Mouse (Mus musculus) hindbrain, embryonic 11.5 days (tissue): ENCODE data around the gene Tex21. TPM values are rescaled to one million over a fixed set of nuclear protein-coding genes. Genes with fewer than 3 reads are reported as not detected.

Experiments used
- ATAC-seq: fragments of 200-750 bp; cut with Nextera tagmentation; 2 replicates; pipeline ENCODE4 v1.8.0; 2017; ENCODE audit warnings: mild to moderate bottlenecking, moderate TSS enrichment, moderate library complexity; ENCODE audit not compliant: low FRiP score
- DNase-seq: peaks from one replicate; pipeline ENCODE4 v3.0.0-alpha.2; 2015; ENCODE audit warnings: low spot score
- H3K27ac ChIP-seq: fragments of 300-500 bp; sonication (generic); 2 replicates; pipeline ENCODE4 v1.5.1; 2014; ENCODE audit warnings: mild to moderate bottlenecking, low read depth, low read length
- H3K27me3 ChIP-seq: fragments of 300-500 bp; sonication (generic); 2 replicates; pipeline ENCODE4 v1.6.1; 2014; ENCODE audit warnings: mild to moderate bottlenecking, low read length, moderate library complexity, mixed read lengths; ENCODE audit not compliant: control insufficient read depth, insufficient read depth
- H3K36me3 ChIP-seq: fragments of 300-500 bp; sonication (generic); 2 replicates; pipeline ENCODE4 v1.6.1; 2014; ENCODE audit warnings: mild to moderate bottlenecking, low read length, moderate library complexity, mixed read lengths; ENCODE audit not compliant: control insufficient read depth, insufficient read depth
- H3K4me1 ChIP-seq: fragments of 300-500 bp; sonication (generic); replicated peaks from 2 replicates; pipeline ENCODE4 v1.6.1; 2014; ENCODE audit warnings: low read length, mixed read lengths; ENCODE audit not compliant: control insufficient read depth, insufficient read depth
- H3K4me2 ChIP-seq: fragments of 300-500 bp; sonication (generic); replicated peaks from 2 replicates; pipeline ENCODE4 v1.6.1; 2014; ENCODE audit warnings: mild to moderate bottlenecking, low read depth, low read length
- H3K4me3 ChIP-seq: fragments of 300-500 bp; sonication (generic); 2 replicates; pipeline ENCODE4 v1.5.1; 2014; ENCODE audit warnings: low read depth, low read length
- H3K9ac ChIP-seq: fragments of 300-500 bp; sonication (generic); 2 replicates; pipeline ENCODE4 v1.6.1; 2014; ENCODE audit warnings: low read depth, low read length
- H3K9me3 ChIP-seq: fragments of 300-500 bp; sonication (generic); 2 replicates; pipeline ENCODE4 v1.6.1; 2016; ENCODE audit warnings: low read length; ENCODE audit not compliant: control insufficient read depth
- WGBS: fragments of 180-500 bp; shearing (Covaris S2); extraction: QIAGEN DNeasy Blood & Tissue Kit; methylation state at CpG from one replicate; pipeline ENCODE4 v1.1.7; 2014; 5-methylcytosine and 5-hydroxymethylcytosine counted together
- polyA plus RNA-seq: library from polyadenylated mRNA; unstranded; fragments of >200 nt; fragmentation: Nextera tagmentation; extraction: Ambion mirVana; gene quantifications from 2 replicates; pipeline ENCODE4 v1.2.1, GENCODE M21; 2014

The Tex21 gene
- polyA plus RNA-seq, 1 experiment from 2014 or later: not detected

GRCm38 (mm10) chr12:76281111-76281660 is 34.6 kb upstream of the Tex21 start:
- 89% methylated on average over 2 of the region's 2 CpGs for WGBS

GRCm38 (mm10) chr12:76280556-76280955 is 34.0 kb upstream of the Tex21 start:
- H3K27me3 ChIP-seq: no peaks in the 10 kb centered on the region
- no peak overlapping the region for H3K4me2 ChIP-seq
- no peak for ATAC-seq
- H3K9me3 ChIP-seq: no peaks in the 10 kb centered on the region
- H3K4me3 ChIP-seq: no peak overlapping the region
- no peak overlapping the region for H3K27ac ChIP-seq
- DNase-seq: no peak
- no peaks in the 10 kb centered on the region for H3K36me3 ChIP-seq
- no peak overlapping the region for H3K9ac ChIP-seq
- H3K4me1 ChIP-seq: no peaks in the 10 kb centered on the region
- WGBS: 93% methylated on average over 9 of the region's 9 CpGs

More at GRCm38 (mm10) chr12:76281111-76281660, 34.6 kb upstream of the Tex21 start:
- Histone ChIP-seq H3K9me3 (no peaks in the 10 kb centered on the region), H3K4me3 (no peak overlapping the region), H3K4me2 (no peak overlapping the region), H3K9ac (no peak overlapping the region), H3K4me1 (no peaks in the 10 kb centered on the region), H3K27me3 (no peaks in the 10 kb centered on the region), H3K36me3 (no peaks in the 10 kb centered on the region), H3K27ac (no peak overlapping the region)
- DNase-seq: no peak
- no peak for ATAC-seq

- Histone ChIP-seq H3K4me2 (no peak overlapping the region), H3K4me1 (no peaks in the 10 kb centered on the region), H3K36me3 (no peaks in the 10 kb centered on the region), H3K27me3 (no peaks in the 10 kb centered on the region), H3K9me3 (no peaks in the 10 kb centered on the region), H3K27ac (no peak overlapping the region), H3K4me3 (no peak overlapping the region), H3K9ac (no peak overlapping the region)
- no peak for ATAC-seq
- WGBS: 85% methylated on average over 6 of the region's 6 CpGs
- no peak for DNase-seq
Measured at GRCm38 (mm10) chr12:76278209-76278608, 31.7 kb upstream of the Tex21 start.

- DNase-seq (no peak), ATAC-seq (no peak)
- no peaks in the 10 kb centered on the region for H3K27me3 ChIP-seq
- H3K9ac ChIP-seq: no peak overlapping the region
- no peak overlapping the region for H3K4me2 ChIP-seq
- H3K9me3 ChIP-seq: no peaks in the 10 kb centered on the region
- no peak overlapping the region for H3K4me3 ChIP-seq
- no peak overlapping the region for H3K27ac ChIP-seq
- no peaks in the 10 kb centered on the region for H3K36me3 ChIP-seq
- WGBS: 90% methylated on average over 10 of the region's 10 CpGs
- H3K4me1 ChIP-seq: no peaks in the 10 kb centered on the region
Measured at GRCm38 (mm10) chr12:76272610-76273524, 26.3 kb upstream of the Tex21 start.

- no peak overlapping the region for H3K4me3 ChIP-seq
- no peak overlapping the region for H3K4me2 ChIP-seq
- ATAC-seq: no peak
- DNase-seq: no peak
- 93% methylated on average over 6 of the region's 6 CpGs for WGBS
- H3K27ac ChIP-seq: no peak overlapping the region
- no peaks in the 10 kb centered on the region for H3K27me3 ChIP-seq
- H3K4me1 ChIP-seq: no peaks in the 10 kb centered on the region
- H3K9me3 ChIP-seq: no peaks in the 10 kb centered on the region
- H3K36me3 ChIP-seq: no peaks in the 10 kb centered on the region
- H3K9ac ChIP-seq: no peak overlapping the region
Measured at GRCm38 (mm10) chr12:76271516-76271915, 25.0 kb upstream of the Tex21 start.

- Histone ChIP-seq H3K4me1 (no peaks in the 10 kb centered on the region), H3K27me3 (no peaks in the 10 kb centered on the region), H3K9ac (no peak overlapping the region), H3K9me3 (no peaks in the 10 kb centered on the region), H3K4me3 (no peak overlapping the region), H3K36me3 (no peaks in the 10 kb centered on the region), H3K4me2 (no peak overlapping the region), H3K27ac (no peak overlapping the region)
- ATAC-seq (no peak), DNase-seq (no peak)
- 69% methylated on average over 7 of the region's 7 CpGs for WGBS
Measured at GRCm38 (mm10) chr12:76269196-76269595, 22.6 kb upstream of the Tex21 start.

- H3K27ac ChIP-seq: no peak overlapping the region
- no peaks in the 10 kb centered on the region for H3K4me1 ChIP-seq
- DNase-seq (no peak), ATAC-seq (no peak)
- H3K27me3 ChIP-seq: no peaks in the 10 kb centered on the region
- no peak overlapping the region for H3K4me2 ChIP-seq
- no peaks in the 10 kb centered on the region for H3K36me3 ChIP-seq
- WGBS: 84% methylated on average over 10 of the region's 10 CpGs
- no peaks in the 10 kb centered on the region for H3K9me3 ChIP-seq
- no peak overlapping the region for H3K9ac ChIP-seq
- H3K4me3 ChIP-seq: no peak overlapping the region
Measured at GRCm38 (mm10) chr12:76268686-76269085, 22.1 kb upstream of the Tex21 start.

GRCm38 (mm10) chr12:76266875-76267274 is 20.3 kb upstream of the Tex21 start:
- H3K27ac ChIP-seq: no peak overlapping the region
- DNase-seq (peak; percentile 67), ATAC-seq (no peak)
- 86% methylated on average over 9 of the region's 9 CpGs for WGBS
- H3K4me3 ChIP-seq: no peak overlapping the region
- H3K9ac ChIP-seq: no peak overlapping the region
- H3K4me2 ChIP-seq: no peak overlapping the region
- no peaks in the 10 kb centered on the region for H3K36me3 ChIP-seq
- H3K4me1 ChIP-seq: no peaks in the 10 kb centered on the region
- H3K9me3 ChIP-seq: no peaks in the 10 kb centered on the region
- no peaks in the 10 kb centered on the region for H3K27me3 ChIP-seq

GRCm38 (mm10) chr12:76265001-76265400 is 18.5 kb upstream of the Tex21 start:
- Histone ChIP-seq H3K36me3 (no peaks in the 10 kb centered on the region), H3K9ac (no peak overlapping the region), H3K4me1 (no peaks in the 10 kb centered on the region), H3K4me2 (no peak overlapping the region), H3K4me3 (no peak overlapping the region), H3K27ac (no peak overlapping the region), H3K9me3 (no peaks in the 10 kb centered on the region), H3K27me3 (no peaks in the 10 kb centered on the region)
- 81% methylated on average over 6 of the region's 6 CpGs for WGBS
- ATAC-seq: no peak
- no peak for DNase-seq
